Comparison of ENCODE assay signal across 25 mouse cellular contexts in the genomic region with DNA sequence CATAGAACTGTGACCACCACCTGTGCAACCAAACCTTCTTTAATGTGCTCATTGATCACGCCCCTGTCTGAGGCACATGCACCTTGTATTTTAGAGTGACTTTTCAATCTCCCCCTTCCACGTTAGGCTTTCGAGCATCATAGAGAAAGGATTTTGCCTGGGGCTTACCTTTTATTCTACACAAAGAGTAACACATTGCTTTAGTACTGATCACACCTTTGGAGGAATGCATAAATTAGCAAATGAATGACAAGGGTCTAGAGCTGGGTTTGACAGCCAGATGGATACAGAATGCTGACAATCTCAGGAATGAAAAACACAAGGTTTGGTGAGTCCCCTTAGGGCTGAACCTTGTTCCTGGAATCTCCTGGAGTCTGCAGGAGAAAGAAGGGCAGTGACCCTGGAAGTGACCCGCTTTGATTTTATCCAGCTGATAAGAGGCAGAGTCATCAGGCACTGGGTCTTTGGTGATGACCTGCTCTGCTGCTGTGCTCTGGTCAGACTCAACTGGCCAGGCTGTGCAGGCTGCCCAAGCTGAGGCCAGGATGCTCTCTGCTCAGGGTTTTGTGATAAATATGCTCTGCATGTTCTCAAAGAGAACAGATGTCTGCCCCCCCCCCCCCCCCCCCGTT. TPM values are rescaled to one million over a fixed set of nuclear protein-coding genes. Genes with fewer than 3 reads are reported as not detected.
"Had no signal": no experiment of that assay in that cellular context is flagged by ENCODE, and none has a peak within 500 bp of the region (broad histone marks: within the 10 kb centered on the region; RNA-seq: fewer than 3 reads in every experiment).

No protein-coding gene starts in this region.

- H3K36me3 ChIP-seq: kidney, embryonic 15.5 days; limb, embryonic 10.5 days; limb, embryonic 13.5 days; liver, embryonic 12.5 days; liver, embryonic 15.5 days; lung, embryonic 15.5 days; midbrain, embryonic 10.5 days; midbrain, embryonic 13.5 days; neural tube, embryonic 13.5 days; stomach, embryonic 15.5 days had no signal

- H3K4me3 ChIP-seq: kidney, embryonic 15.5 days; limb, embryonic 10.5 days; limb, embryonic 13.5 days; liver, embryonic 12.5 days; liver, embryonic 15.5 days; lung, embryonic 15.5 days; megakaryocyte, embryonic 14.5 days; midbrain, embryonic 10.5 days; midbrain, embryonic 13.5 days; myocyte; neural tube, embryonic 13.5 days; stomach, embryonic 15.5 days had no signal

- H3K27ac ChIP-seq: kidney, embryonic 15.5 days; limb, embryonic 10.5 days; limb, embryonic 13.5 days; liver, embryonic 12.5 days; liver, embryonic 15.5 days; lung, embryonic 15.5 days; midbrain, embryonic 10.5 days; midbrain, embryonic 13.5 days; neural tube, embryonic 13.5 days; stomach, embryonic 15.5 days had no signal

- DNase-seq: kidney, postnatal 10 days; kidney, postnatal 4 days; liver; lung, adult 18-20 months; lung, postnatal 10 days; lung, postnatal 36 days; retina, postnatal 1 day; right cerebral cortex, postnatal 25 days; spleen, adult 18-20 months; thymus, postnatal 36 days had no signal

- H3K4me1 ChIP-seq: liver, embryonic 15.5 days; midbrain, embryonic 13.5 days; neural tube, embryonic 13.5 days; stomach, embryonic 15.5 days had no signal

- H3K9ac ChIP-seq: kidney, embryonic 15.5 days; limb, embryonic 13.5 days; liver, embryonic 12.5 days; liver, embryonic 15.5 days; lung, embryonic 15.5 days; midbrain, embryonic 13.5 days; neural tube, embryonic 13.5 days; stomach, embryonic 15.5 days had no signal

- H3K27me3 ChIP-seq: kidney, embryonic 15.5 days; limb, embryonic 13.5 days; lung, embryonic 15.5 days; megakaryocyte, embryonic 14.5 days; midbrain, embryonic 13.5 days; neural tube, embryonic 13.5 days; stomach, embryonic 15.5 days had no signal

- ATAC-seq: liver, embryonic 12.5 days; midbrain, embryonic 13.5 days; midbrain, embryonic 16.5 days had no signal

- H3K9me3 ChIP-seq: kidney, embryonic 15.5 days; limb, embryonic 10.5 days; limb, embryonic 13.5 days; liver, embryonic 12.5 days; liver, embryonic 15.5 days; lung, embryonic 15.5 days; megakaryocyte, embryonic 14.5 days; midbrain, embryonic 10.5 days; midbrain, embryonic 13.5 days; neural tube, embryonic 13.5 days; stomach, embryonic 15.5 days had no signal

- H3K4me2 ChIP-seq: kidney, embryonic 15.5 days; limb, embryonic 13.5 days; liver, embryonic 12.5 days; liver, embryonic 15.5 days; lung, embryonic 15.5 days; midbrain, embryonic 13.5 days; neural tube, embryonic 13.5 days; stomach, embryonic 15.5 days had no signal

RNA-seq across cellular contexts. Expression of a gene that starts 4.7 kb away (rescaled TPM):
- total RNA-seq: monocyte, adult 5-6 weeks; neutrophil, adult 5-6 weeks had no signal
- polyA plus RNA-seq: liver, embryonic 15.5 days had no signal
